Mouse (Mus musculus) lung, postnatal 4 days (tissue): ENCODE measurements around the gene Bckdk.

Experiments
- DNase-seq, 2 experiments: peaks; one replicate each; pipeline ENCODE4 v3.0.0; 2021

The Bckdk gene

GRCm38 (mm10) chr7:127896384-127896783 is 7.5 kb upstream of the Bckdk start:
- peak; percentile 51 to 72 for DNase-seq

- no peak for DNase-seq
Observed at GRCm38 (mm10) chr7:127897542-127897941, 6.3 kb upstream of the Bckdk start.

GRCm38 (mm10) chr7:127898179-127898956 is 5.5 kb upstream of the Bckdk start:
- DNase-seq = no peak

GRCm38 (mm10) chr7:127899997-127900396 is 3.9 kb upstream of the Bckdk start:
- DNase-seq = no peak

- no peak for DNase-seq
Observed at GRCm38 (mm10) chr7:127901772-127902171, 2.1 kb upstream of the Bckdk start.

- no peak for DNase-seq
Observed at GRCm38 (mm10) chr7:127907939-127908338, 4.1 kb downstream of the Bckdk start.

GRCm38 (mm10) chr7:127908656-127909055 is 4.8 kb downstream of the Bckdk start:
- no peak for DNase-seq

GRCm38 (mm10) chr7:127912190-127912871 is 8.4 kb downstream of the Bckdk start, which contains the start of gene Kat8:
Gene Kat8 (plus strand): TSS chr7:127912516.
- DNase-seq = peak; percentile 90 to 92

- no peak for DNase-seq
Observed at GRCm38 (mm10) chr7:127912938-127913337, 9.1 kb downstream of the Bckdk start.

- DNase-seq = no peak
Observed at GRCm38 (mm10) chr7:127915293-127915692, 11.4 kb downstream of the Bckdk start.

GRCm38 (mm10) chr7:127918203-127918602 is 14.3 kb downstream of the Bckdk start:
- peak in 1 of 2 experiments; percentile 71 for DNase-seq

GRCm38 (mm10) chr7:127919290-127919689 is 15.4 kb downstream of the Bckdk start:
- no peak for DNase-seq

GRCm38 (mm10) chr7:127921516-127921915 is 17.6 kb downstream of the Bckdk start:
- DNase-seq = peak; percentile 58 to 65

- DNase-seq = peak in 1 of 2 experiments; percentile 42
Observed at GRCm38 (mm10) chr7:127922451-127923275, 18.8 kb downstream of the Bckdk start.

GRCm38 (mm10) chr7:127923714-127924113 is 19.8 kb downstream of the Bckdk start:
- DNase-seq = no peak

- DNase-seq = peak; percentile 75 to 90
Observed at GRCm38 (mm10) chr7:127925252-127925651, 21.4 kb downstream of the Bckdk start.

- no peak for DNase-seq
Observed at GRCm38 (mm10) chr7:127926066-127926465, 22.2 kb downstream of the Bckdk start.

GRCm38 (mm10) chr7:127926846-127927245 is 23.0 kb downstream of the Bckdk start:
- DNase-seq = no peak

GRCm38 (mm10) chr7:127927726-127928125 is 23.8 kb downstream of the Bckdk start:
- DNase-seq = no peak

GRCm38 (mm10) chr7:127928596-127928995 is 24.7 kb downstream of the Bckdk start:
- DNase-seq = peak in 1 of 2 experiments; percentile 69

- DNase-seq = peak; percentile 80 to 90
Observed at GRCm38 (mm10) chr7:127929923-127930322, 26.0 kb downstream of the Bckdk start, which contains the start of gene Prss8. Gene Prss8 (minus strand): TSS chr7:127930104.

GRCm38 (mm10) chr7:127930636-127931035 is 26.8 kb downstream of the Bckdk start:
- no peak for DNase-seq
